Mouse (Mus musculus): ENCODE results near the gene Ctxn2. TPM values are rescaled to one million over a fixed set of nuclear protein-coding genes. Genes with fewer than 3 reads are reported as not detected.
A peak's percentile ranks its signal among the peaks of the same experiment; 100 is the strongest.
"Not testable (repeated sequence)": the region's sequence is repeated elsewhere in the genome, so short reads cannot be mapped to it uniquely, and the experiment has no call there.

Gene Ctxn2
- total RNA-seq (2014; rRNA removed) (12.6 and 16.1 TPM in 2 replicates), polyA plus RNA-seq (2015; fragmentation: Nextera tagmentation; extraction: Ambion mirVana) (47.5 and 47.7 TPM in 2 replicates)

GRCm38 (mm10) chr2:125135903-125136811, at the start of gene Ctxn2:
Gene Ctxn2, plus strand, starts transcription at chr2:125136692.
- H3K27me3 ChIP-seq (ENCODE audit: insufficient read depth, low read length) = no peaks in the 10 kb centered on the region
- no peak for TF ChIP-seq CTCF (IDR thresholded peaks at IDR 0.05)
- 1% methylated on average over 39 of the region's 39 CpGs for WGBS
- ATAC-seq (ENCODE audit: low FRiP score) (peak; percentile 86), DNase-seq (ENCODE audit: low spot score) (peak; percentile 75)
- H3K36me3 ChIP-seq (ENCODE audit: insufficient read depth, low read length) = no peaks in the 10 kb centered on the region
- no peaks in the 10 kb centered on the region for H3K4me1 ChIP-seq (ENCODE audit: insufficient read depth, low read length)
- H3K9me3 ChIP-seq (ENCODE audit: low read length) = no peaks in the 10 kb centered on the region
- H3K9ac ChIP-seq (replicated peaks; ENCODE audit: low read length, poor library complexity, severe bottlenecking) = peak within 1 kb of the TSS; percentile 71
- peak within 1 kb of the TSS; percentile 88 for H3K27ac ChIP-seq (ENCODE audit: low read depth, low read length)
- H3K4me3 ChIP-seq (ENCODE audit: low read depth, low read length) = peak within 1 kb of the TSS; percentile 47
- peak within 1 kb of the TSS; percentile 57 for H3K4me2 ChIP-seq (ENCODE audit: low read depth, low read length, poor library complexity, severe bottlenecking)

DNA sequence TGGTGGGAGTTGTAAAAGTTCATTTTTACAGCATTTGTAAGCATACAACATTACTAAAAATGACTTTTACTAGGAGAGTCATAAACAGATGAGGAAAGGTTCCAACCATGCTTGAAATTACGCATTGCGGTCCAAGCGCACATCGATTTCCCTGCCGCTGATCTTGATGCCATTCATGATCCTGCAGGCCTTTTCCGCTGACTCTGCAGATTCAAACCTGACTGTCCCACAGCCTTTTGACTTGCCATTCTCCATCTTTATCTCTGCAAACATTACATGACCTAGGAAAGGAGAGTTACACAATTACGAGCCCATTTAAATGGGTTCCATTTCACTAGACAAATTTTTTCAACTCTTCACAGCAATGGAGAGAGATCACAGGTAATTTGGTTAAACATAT, 47.7 kb upstream of the Ctxn2 start:
- TF ChIP-seq CTCF (IDR thresholded peaks at IDR 0.05) = no peak
- ATAC-seq (ENCODE audit: low FRiP score) = no peak
- peaks cover 17% of the 10 kb centered on the region for H3K36me3 ChIP-seq (ENCODE audit: insufficient read depth, low read length)

GRCm38 (mm10) chr2:125092123-125092522, 44.4 kb upstream of the Ctxn2 start:
- ATAC-seq (ENCODE audit: low FRiP score); H3K9me3 ChIP-seq (ENCODE audit: low read length); H3K4me3 ChIP-seq (ENCODE audit: low read depth, low read length); H3K4me1 ChIP-seq (ENCODE audit: insufficient read depth, low read length); H3K27ac ChIP-seq (ENCODE audit: low read depth, low read length); DNase-seq (ENCODE audit: low spot score); H3K9ac ChIP-seq (replicated peaks; ENCODE audit: low read length, poor library complexity, severe bottlenecking); H3K27me3 ChIP-seq (ENCODE audit: insufficient read depth, low read length); H3K4me2 ChIP-seq (ENCODE audit: low read depth, low read length, poor library complexity, severe bottlenecking): not testable (repeated sequence)
- 75% methylated on average over 3 of the region's 3 CpGs for WGBS
- peaks cover 25% of the 10 kb centered on the region for H3K36me3 ChIP-seq (ENCODE audit: insufficient read depth, low read length)

More for the DNA sequence above, 47.7 kb upstream of the Ctxn2 start:
- H3K9me3 ChIP-seq (ENCODE audit: low read length) = no peaks in the 10 kb centered on the region
- H3K27me3 ChIP-seq (ENCODE audit: insufficient read depth, low read length) = no peaks in the 10 kb centered on the region
- H3K9ac ChIP-seq (replicated peaks; ENCODE audit: low read length, poor library complexity, severe bottlenecking) = no peak overlapping the region
- no peak for DNase-seq (ENCODE audit: low spot score)
- H3K4me1 ChIP-seq (ENCODE audit: insufficient read depth, low read length) = no peaks in the 10 kb centered on the region
- H3K4me3 ChIP-seq (ENCODE audit: low read depth, low read length) = no peak overlapping the region
- WGBS = 98% methylated on average over 7 of the region's 7 CpGs
- no peak overlapping the region for H3K27ac ChIP-seq (ENCODE audit: low read depth, low read length)
- no peak overlapping the region for H3K4me2 ChIP-seq (ENCODE audit: low read depth, low read length, poor library complexity, severe bottlenecking)

DNA sequence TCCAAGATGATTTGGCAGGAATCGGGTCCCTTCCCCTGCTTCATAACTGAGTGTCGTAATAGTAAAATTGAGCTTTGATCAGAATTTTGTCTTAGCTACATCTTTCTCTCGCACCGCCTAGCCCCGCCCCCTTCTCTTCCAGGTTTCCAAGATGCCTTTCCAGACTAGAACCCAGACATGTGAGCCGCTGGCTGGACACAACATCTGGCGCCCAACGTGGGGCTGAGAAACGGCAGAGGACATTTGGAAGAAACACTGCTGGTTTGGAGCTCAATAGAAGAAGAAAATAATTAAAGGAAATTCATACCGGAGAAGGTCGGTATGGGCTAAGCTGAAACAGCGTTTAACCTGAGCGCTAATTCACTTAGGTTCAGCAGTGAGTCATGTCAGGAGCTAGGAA, 32.0 kb upstream of the Ctxn2 start:
- not testable (repeated sequence) for H3K9ac ChIP-seq (replicated peaks; ENCODE audit: low read length, poor library complexity, severe bottlenecking); H3K4me1 ChIP-seq (ENCODE audit: insufficient read depth, low read length); ATAC-seq (ENCODE audit: low FRiP score); H3K4me3 ChIP-seq (ENCODE audit: low read depth, low read length); DNase-seq (ENCODE audit: low spot score); H3K4me2 ChIP-seq (ENCODE audit: low read depth, low read length, poor library complexity, severe bottlenecking); H3K9me3 ChIP-seq (ENCODE audit: low read length); H3K27ac ChIP-seq (ENCODE audit: low read depth, low read length); H3K27me3 ChIP-seq (ENCODE audit: insufficient read depth, low read length)
- WGBS = 97% methylated on average over 13 of the region's 13 CpGs
- H3K36me3 ChIP-seq (ENCODE audit: insufficient read depth, low read length) = peaks cover 11% of the 10 kb centered on the region; the same call in 1 of the 2 replicates

DNA sequence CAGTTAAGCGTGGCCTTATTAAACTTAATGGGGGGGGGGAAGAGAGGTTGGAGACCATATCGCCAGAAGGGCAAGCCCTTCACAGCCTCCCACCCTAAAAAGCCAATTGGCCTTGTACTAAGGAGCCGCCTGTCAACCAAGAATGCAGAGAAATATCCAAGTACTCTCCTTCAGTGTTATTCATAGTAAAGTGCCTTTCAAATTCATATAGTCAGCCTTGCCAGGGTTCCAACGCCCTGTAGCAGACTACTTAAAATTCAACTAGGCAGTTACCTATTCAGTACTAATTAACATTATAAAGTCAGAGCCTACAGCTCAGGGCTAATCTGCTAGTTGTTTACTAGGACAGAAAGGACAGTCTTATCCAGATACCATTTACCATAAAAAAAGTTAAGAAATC, 30.0 kb upstream of the Ctxn2 start:
- peaks cover 11% of the 10 kb centered on the region; the same call in 1 of the 2 replicates for H3K36me3 ChIP-seq (ENCODE audit: insufficient read depth, low read length)
- H3K4me1 ChIP-seq (ENCODE audit: insufficient read depth, low read length); H3K27me3 ChIP-seq (ENCODE audit: insufficient read depth, low read length); H3K27ac ChIP-seq (ENCODE audit: low read depth, low read length); DNase-seq (ENCODE audit: low spot score); H3K9ac ChIP-seq (replicated peaks; ENCODE audit: low read length, poor library complexity, severe bottlenecking); H3K4me2 ChIP-seq (ENCODE audit: low read depth, low read length, poor library complexity, severe bottlenecking); H3K9me3 ChIP-seq (ENCODE audit: low read length); ATAC-seq (ENCODE audit: low FRiP score); H3K4me3 ChIP-seq (ENCODE audit: low read depth, low read length): not testable (repeated sequence)
- WGBS = 78% methylated on average over 4 of the region's 4 CpGs

- Histone ChIP-seq H3K9ac (replicated peaks; ENCODE audit: low read length, poor library complexity, severe bottlenecking) (no peak overlapping the region), H3K9me3 (ENCODE audit: low read length) (no peaks in the 10 kb centered on the region), H3K4me3 (ENCODE audit: low read depth, low read length) (no peak overlapping the region), H3K27ac (ENCODE audit: low read depth, low read length) (no peak overlapping the region), H3K27me3 (ENCODE audit: insufficient read depth, low read length) (no peaks in the 10 kb centered on the region), H3K4me1 (ENCODE audit: insufficient read depth, low read length) (peaks cover 5% of the 10 kb centered on the region), H3K4me2 (ENCODE audit: low read depth, low read length, poor library complexity, severe bottlenecking) (no peak overlapping the region), H3K36me3 (ENCODE audit: insufficient read depth, low read length) (no peaks in the 10 kb centered on the region)
- no peak for TF ChIP-seq CTCF (IDR thresholded peaks at IDR 0.05)
- 65% methylated on average over 6 of the region's 6 CpGs for WGBS
- DNase-seq (ENCODE audit: low spot score) (no peak), ATAC-seq (ENCODE audit: low FRiP score) (no peak)
Measured at GRCm38 (mm10) chr2:125119381-125120110, 16.9 kb upstream of the Ctxn2 start.
